Mouse (Mus musculus): ENCODE results near the gene Ncstn. TPM values are rescaled to one million over a fixed set of nuclear protein-coding genes. Genes with fewer than 3 reads are reported as not detected.

Ncstn gene
- total and polyA plus RNA-seq, 3 experiments, result 15.0 to 56.1 (median 24.5) TPM

DNA sequence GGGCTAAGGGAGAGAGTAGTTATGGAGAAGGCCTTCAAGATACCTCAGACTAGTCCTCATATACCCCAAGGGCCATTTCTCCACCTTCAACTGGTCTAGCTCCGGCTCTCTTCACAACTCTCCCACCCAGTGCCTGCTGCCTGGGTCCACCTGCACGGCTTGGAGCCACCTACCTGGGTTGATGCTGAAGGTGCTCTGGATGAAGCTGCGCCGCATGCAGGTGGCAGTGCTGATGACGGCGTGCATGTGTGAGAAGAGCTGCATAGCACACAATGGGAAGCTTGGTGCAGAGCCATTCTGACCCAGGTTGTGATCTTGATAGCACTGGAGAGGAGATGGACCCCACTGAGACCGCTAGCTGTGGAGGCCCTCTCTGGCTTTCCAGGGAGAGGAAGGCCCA, 10.0 kb downstream of the Ncstn start:
- no peak overlapping the region for H3K9ac ChIP-seq (ENCODE audit: insufficient read depth, low read depth)
- no peaks in the 10 kb centered on the region for H3K27me3 ChIP-seq (replicated peaks)
- peaks cover 0 to 10% of the 10 kb centered on the region in 2 experiments; a peak in 2 of 4 replicates for H3K4me1 ChIP-seq (ENCODE audit: control insufficient read depth in 1 of 2, insufficient read depth in 2 of 2)
- no peak overlapping the region for H3K4me2 ChIP-seq (ENCODE audit: insufficient read depth, low read depth, poor library complexity, severe bottlenecking)
- dilution Hi-C loops (cut with MboI; ENCODE audit: extremely low pct_ligation_motif_present, extremely low pct_unique_long_range_greater_than_20kb, low sequenced_read_pairs), result no loop called here
- no peak for DNase-seq (ENCODE audit: extremely low read depth)
- H3K27ac ChIP-seq (ENCODE audit: insufficient read depth, low read depth), result no peak overlapping the region
- H3K4me3 ChIP-seq (replicated peaks in 1 of 3; ENCODE audit: low read depth in 2 of 3, low read length in 2 of 3, poor library complexity in 1 of 3), result no peak overlapping the region
- H3K79me2 ChIP-seq (replicated peaks; ENCODE audit: control insufficient read depth, extremely low read depth, insufficient read depth, poor library complexity, severe bottlenecking), result peaks cover 6% of the 10 kb centered on the region; the same call in 1 of the 2 replicates
- no peaks in the 10 kb centered on the region for H3K9me3 ChIP-seq (replicated peaks; ENCODE audit: low read length)
- TF ChIP-seq RCOR1 (conservative IDR thresholded peaks at IDR 0.05; ENCODE audit: low read depth, low read length) (no peak), USF1 (IDR thresholded peaks at IDR 0.05; ENCODE audit: low read depth, low read length) (no peak), JUN (IDR thresholded peaks at IDR 0.05; ENCODE audit: insufficient read depth, low read depth, low read length) (no peak), UBTF (IDR thresholded peaks at IDR 0.05; ENCODE audit: low read depth, low read length) (no peak), E2F4 (IDR thresholded peaks at IDR 0.05; ENCODE audit: insufficient replicate concordance, low read depth, low read length) (no peak), GABPA (IDR thresholded peaks at IDR 0.05; ENCODE audit: insufficient replicate concordance, low read depth, low read length) (no peak), USF2 (conservative IDR thresholded peaks at IDR 0.05; ENCODE audit: low read depth, low read length) (no peak), MAZ (IDR thresholded peaks at IDR 0.05; ENCODE audit: low read depth, low read length) (no peak), TBP (conservative IDR thresholded peaks at IDR 0.05; ENCODE audit: low read depth, low read length) (no peak), ZNF384 (IDR thresholded peaks at IDR 0.05; ENCODE audit: low read depth, low read length) (no peak), ZMIZ1 (IDR thresholded peaks at IDR 0.05; ENCODE audit: low read depth, low read length) (no peak)
- H3K36me3 ChIP-seq (replicated peaks in 1 of 2; ENCODE audit: control insufficient read depth in 1 of 2, insufficient read depth in 1 of 2, low read length in 1 of 2), result peaks cover 89 to 96% of the 10 kb centered on the region in 2 experiments
- in situ Hi-C loops (cut with MboI; ENCODE audit: low pct_ligation_motif_present, low pct_unique_long_range_greater_than_20kb, low sequenced_read_pairs), result no loop called here

DNA sequence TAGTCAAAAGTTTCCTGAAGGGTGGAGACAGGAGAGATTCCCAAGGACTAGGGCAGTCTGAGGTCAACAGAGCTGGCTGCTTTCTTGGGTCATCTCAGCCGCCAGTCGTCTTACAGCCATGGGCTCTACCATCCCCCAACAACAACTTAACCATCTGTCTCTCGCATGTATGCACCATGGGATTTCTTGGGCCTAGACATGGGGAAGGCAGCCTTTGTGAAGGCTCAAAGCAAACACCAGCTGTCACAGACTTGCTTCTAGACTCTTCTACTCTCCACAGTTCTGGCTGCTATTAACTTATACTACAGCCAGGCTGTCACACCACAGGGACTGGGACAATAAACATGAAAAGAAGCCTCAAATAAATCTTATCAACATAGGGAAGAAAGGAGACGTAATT, 11.0 kb downstream of the Ncstn start:
- Histone ChIP-seq H3K27me3 (replicated peaks) (no peaks in the 10 kb centered on the region), H3K9ac (ENCODE audit: insufficient read depth, low read depth) (no peak overlapping the region), H3K79me2 (replicated peaks; ENCODE audit: control insufficient read depth, extremely low read depth, insufficient read depth, poor library complexity, severe bottlenecking) (peaks cover 4% of the 10 kb centered on the region; the same call in 1 of the 2 replicates), H3K36me3 (replicated peaks in 1 of 2; ENCODE audit: control insufficient read depth in 1 of 2, insufficient read depth in 1 of 2, low read length in 1 of 2) (peaks cover 98 to 100% of the 10 kb centered on the region in 2 experiments), H3K4me2 (ENCODE audit: insufficient read depth, low read depth, poor library complexity, severe bottlenecking) (no peak overlapping the region), H3K27ac (ENCODE audit: insufficient read depth, low read depth) (no peak overlapping the region), H3K4me1 (ENCODE audit: control insufficient read depth in 1 of 2, insufficient read depth in 2 of 2) (peaks cover 0 to 11% of the 10 kb centered on the region in 2 experiments; a peak in 2 of 4 replicates), H3K4me3 (replicated peaks in 1 of 3; ENCODE audit: low read depth in 2 of 3, low read length in 2 of 3, poor library complexity in 1 of 3) (no peak overlapping the region), H3K9me3 (replicated peaks; ENCODE audit: low read length) (no peaks in the 10 kb centered on the region)
- dilution Hi-C loops (cut with MboI; ENCODE audit: extremely low pct_ligation_motif_present, extremely low pct_unique_long_range_greater_than_20kb, low sequenced_read_pairs), result no loop called here
- TF ChIP-seq KAT2A (IDR thresholded peaks at IDR 0.05; ENCODE audit: insufficient replicate concordance, low read length) (no peak), MYC (IDR thresholded peaks at IDR 0.05; ENCODE audit: low read depth, low read length) (no peak), CTCF (conservative IDR thresholded peaks at IDR 0.05 in 1 of 2, IDR thresholded peaks at IDR 0.05 in 1 of 2; ENCODE audit: low read depth in 2 of 2, low read length in 2 of 2) (no peak), MEF2A (IDR thresholded peaks at IDR 0.05; ENCODE audit: borderline replicate concordance, low read depth, low read length) (no peak), NELFE (IDR thresholded peaks at IDR 0.05; ENCODE audit: low read depth, low read length) (no peak), USF1 (IDR thresholded peaks at IDR 0.05; ENCODE audit: low read depth, low read length) (no peak), ETS1 (conservative IDR thresholded peaks at IDR 0.05; ENCODE audit: low read depth, low read length) (no peak), TBP (conservative IDR thresholded peaks at IDR 0.05; ENCODE audit: low read depth, low read length) (no peak), MAZ (IDR thresholded peaks at IDR 0.05; ENCODE audit: low read depth, low read length) (no peak), GABPA (IDR thresholded peaks at IDR 0.05; ENCODE audit: insufficient replicate concordance, low read depth, low read length) (no peak), NRF1 (IDR thresholded peaks at IDR 0.05; ENCODE audit: low read depth, low read length) (no peak), ZNF384 (IDR thresholded peaks at IDR 0.05; ENCODE audit: low read depth, low read length) (no peak), USF2 (conservative IDR thresholded peaks at IDR 0.05; ENCODE audit: low read depth, low read length) (no peak), ZMIZ1 (IDR thresholded peaks at IDR 0.05; ENCODE audit: low read depth, low read length) (no peak), SIN3A (IDR thresholded peaks at IDR 0.05; ENCODE audit: low read length) (no peak), UBTF (IDR thresholded peaks at IDR 0.05; ENCODE audit: low read depth, low read length) (no peak), CHD2 (IDR thresholded peaks at IDR 0.05; ENCODE audit: low read length) (no peak), JUN (IDR thresholded peaks at IDR 0.05; ENCODE audit: insufficient read depth, low read depth, low read length) (no peak), MXI1 (IDR thresholded peaks at IDR 0.05; ENCODE audit: low read depth, low read length) (no peak), ZC3H11A (IDR thresholded peaks at IDR 0.05; ENCODE audit: low read depth, low read length) (no peak)
- in situ Hi-C loops (cut with MboI; ENCODE audit: low pct_ligation_motif_present, low pct_unique_long_range_greater_than_20kb, low sequenced_read_pairs), result no loop called here
- DNase-seq (ENCODE audit: extremely low read depth), result no peak

Data from CH12.LX (cell line).